Mouse (Mus musculus): ENCODE data around the gene Klf7. TPM values are rescaled to one million over a fixed set of nuclear protein-coding genes. Genes with fewer than 3 reads are reported as not detected.
"Not testable (repeated sequence)": the region's sequence is repeated elsewhere in the genome, so short reads cannot be mapped to it uniquely, and the experiment has no call there.

The Klf7 gene
- total RNA-seq (2015; ENCODE audit: low replicate concordance) (6.1 and 7.3 TPM in 2 replicates), total RNA-seq (2017; ENCODE audit: low replicate concordance) (2.4 and 4.1 TPM in 2 replicates)

DNA sequence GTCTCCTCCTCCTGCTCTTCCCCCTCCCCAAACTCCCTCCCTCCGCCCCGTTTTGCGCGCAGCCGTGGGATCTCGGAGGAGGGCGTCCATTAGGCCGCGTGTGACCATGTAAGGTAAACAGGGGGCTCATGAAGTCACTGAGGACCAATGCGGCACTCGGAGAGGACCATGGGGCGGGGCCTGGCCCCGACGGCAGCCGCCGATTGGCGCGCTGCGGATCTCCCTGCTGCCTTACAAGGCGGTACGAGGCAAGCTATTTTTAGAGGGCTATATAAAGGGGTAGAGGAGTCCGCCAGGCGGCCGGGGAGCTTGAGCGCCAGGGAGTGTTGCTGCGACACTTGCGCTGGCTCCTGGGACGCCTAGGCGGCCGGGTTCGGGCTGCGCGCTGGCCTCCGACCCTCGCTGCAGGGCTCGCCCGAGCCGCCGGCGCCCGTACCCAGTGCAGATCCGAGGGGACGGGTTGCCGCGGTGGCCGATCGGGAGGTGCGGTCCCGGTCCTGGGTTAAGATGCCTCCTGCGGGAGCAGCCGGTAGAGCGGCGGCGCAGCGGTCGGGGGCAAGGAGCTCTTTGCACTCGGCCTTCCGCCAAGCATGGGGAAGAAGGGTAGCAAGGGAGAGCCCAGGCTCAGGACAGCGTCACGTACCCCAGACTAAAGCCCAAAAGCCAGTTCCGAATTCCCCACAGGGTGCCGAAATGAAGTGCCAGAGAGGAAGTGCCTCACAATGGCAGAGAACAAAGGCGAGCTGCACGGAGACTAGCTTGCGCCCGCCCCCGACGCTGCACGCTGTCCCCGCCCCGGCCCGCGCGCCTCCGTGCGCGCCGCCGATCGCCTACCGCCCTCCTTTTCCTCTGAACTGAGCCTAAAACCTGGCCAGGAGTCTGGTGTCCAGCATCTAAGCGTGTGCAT is at the start of gene Klf7:
TSS of gene Klf7 (minus strand) at position 724 of the 907 bp plus-strand sequence.
- ATAC-seq (replicated peaks; ENCODE audit: low FRiP score, poor library complexity, severe bottlenecking), result peak; percentile 97

DNA sequence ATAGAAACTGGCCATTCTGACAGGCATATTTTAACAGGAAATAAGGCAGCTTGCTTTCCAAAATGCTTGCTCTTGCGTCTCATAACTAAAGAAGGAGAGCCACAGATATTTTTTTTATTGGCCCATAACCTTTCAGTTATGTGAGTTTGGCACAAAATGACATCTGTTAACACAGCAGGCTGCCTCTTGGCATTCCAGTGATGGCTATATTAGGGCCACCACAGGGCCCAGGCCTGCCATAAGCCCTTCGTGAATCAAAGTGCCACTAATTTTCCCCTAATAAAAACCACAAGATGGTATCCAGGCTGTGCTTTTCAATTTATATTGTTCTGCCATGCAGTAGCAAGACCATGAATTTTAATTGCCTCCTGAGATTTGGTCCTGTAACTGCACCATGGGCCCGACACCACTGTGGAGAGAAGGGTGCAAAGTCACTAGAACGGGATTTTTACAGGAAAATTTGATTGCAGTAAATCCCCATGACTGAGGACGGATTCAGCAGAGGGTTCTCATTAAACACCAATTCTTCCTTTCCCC is 42.5 kb upstream of the Klf7 start:
- no peak for ATAC-seq (replicated peaks; ENCODE audit: low FRiP score, poor library complexity, severe bottlenecking)

DNA sequence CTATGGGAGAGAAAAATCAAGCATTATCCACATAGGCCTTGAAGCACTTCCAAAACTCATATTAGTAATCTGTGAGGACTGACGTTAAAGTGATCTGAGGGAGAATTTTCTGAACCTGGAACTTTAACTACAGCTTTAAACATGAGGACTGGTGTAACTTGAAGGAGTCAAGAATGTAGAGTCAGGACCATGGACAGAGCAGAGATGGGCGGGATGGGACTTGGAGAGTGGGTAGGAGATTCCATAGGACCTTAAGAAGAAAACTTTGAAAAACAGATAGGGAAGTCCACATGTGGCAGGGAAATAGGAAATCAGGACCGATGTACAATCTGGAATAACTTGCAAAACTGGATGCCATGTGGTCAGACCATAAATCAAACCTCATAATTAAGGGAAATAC is 36.7 kb upstream of the Klf7 start:
- no peak for ATAC-seq (replicated peaks; ENCODE audit: low FRiP score, poor library complexity, severe bottlenecking)

DNA sequence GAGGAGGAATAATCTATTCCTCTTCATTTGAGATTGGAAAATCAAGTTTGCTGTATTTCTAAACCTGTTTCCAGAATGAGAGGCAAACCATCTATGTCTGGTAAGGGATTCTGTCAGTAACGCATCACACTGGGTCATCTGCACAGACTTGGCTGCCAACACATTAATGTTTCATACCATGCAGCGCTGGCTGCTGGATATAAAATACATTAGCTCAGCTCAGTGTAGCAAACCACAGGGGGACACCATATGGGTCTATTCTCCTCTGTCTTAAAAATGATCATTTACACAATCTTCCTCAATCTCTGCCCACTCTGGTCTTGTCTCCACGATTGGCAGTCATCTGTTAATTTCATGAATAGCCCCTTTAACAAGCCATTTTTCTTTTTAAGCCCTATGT is 27.1 kb upstream of the Klf7 start:
- ATAC-seq (replicated peaks; ENCODE audit: low FRiP score, poor library complexity, severe bottlenecking), result no peak

DNA sequence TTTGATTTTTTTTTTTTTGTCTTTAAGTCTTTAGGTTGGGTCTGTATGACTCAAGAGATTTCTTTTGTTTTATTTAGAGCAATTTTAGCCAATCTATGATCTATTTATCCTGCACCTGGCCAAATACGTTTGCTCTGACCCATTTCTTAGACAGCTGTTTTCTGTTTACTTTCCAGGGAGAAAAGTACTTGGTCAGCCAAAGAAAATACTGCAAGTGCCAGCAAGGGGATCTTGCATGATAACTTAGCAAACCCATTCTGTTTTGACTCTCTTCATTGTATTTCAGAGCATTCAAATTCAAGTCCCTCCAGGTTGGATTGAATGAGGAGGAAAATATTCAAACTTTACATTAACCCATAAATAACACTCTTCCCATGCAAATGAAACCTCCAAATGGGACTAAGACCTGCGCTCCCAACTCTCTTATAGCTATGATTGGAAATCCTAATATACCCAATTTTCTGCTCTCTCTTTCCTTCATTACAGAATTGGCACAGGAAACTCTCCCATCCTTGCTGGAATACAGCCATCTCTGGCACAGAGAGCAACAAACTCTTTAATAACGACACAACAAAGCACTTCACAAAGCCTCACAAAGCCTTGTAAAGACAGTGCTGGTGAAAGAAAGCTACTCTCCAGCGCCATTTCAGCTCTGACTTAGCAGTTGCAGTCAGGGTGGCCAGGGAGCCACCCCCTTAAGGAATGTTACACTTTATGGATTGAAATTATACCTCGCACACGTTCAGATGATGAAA is 20.8 kb upstream of the Klf7 start:
- ATAC-seq (replicated peaks; ENCODE audit: low FRiP score, poor library complexity, severe bottlenecking), result no peak

DNA sequence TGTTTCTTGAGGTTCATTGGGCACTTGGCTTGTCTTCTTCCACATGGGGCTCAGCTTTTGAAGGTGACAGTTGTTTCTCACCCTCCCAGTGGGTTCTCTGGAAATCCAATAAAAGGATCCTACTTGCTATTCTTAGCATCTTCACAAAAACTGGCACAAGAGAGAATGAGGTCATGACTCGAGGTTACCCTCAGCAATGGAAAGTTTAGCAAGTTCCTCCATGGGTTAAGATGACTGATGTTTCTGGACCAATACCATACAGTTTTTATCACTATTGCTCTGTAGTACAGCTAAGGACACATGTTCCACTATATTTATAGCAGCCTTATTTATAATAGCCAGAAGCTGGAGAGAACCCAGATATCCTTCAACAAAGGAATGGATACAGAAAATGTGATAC is 12.4 kb upstream of the Klf7 start:
- no peak for ATAC-seq (replicated peaks; ENCODE audit: low FRiP score, poor library complexity, severe bottlenecking)

DNA sequence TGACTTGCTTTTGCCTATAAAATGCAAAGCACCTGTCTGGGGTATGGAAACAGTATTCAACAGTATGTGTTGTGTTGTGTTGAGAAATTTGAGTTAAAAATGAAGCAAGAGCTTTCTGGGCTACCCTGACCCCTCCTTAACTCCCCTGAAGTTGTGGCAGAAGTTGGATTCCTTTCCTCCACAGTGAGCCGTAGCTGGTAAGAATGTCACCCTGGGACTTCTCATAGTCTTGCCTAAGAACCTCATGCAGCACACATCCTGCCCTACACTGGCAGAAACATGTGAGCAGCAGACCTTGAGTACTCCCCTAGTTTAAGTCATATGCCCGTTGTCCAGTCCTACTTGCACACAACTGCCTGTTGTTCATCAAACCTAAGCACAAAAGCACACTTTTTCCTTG is 4.7 kb upstream of the Klf7 start:
- ATAC-seq (replicated peaks; ENCODE audit: low FRiP score, poor library complexity, severe bottlenecking), result no peak

DNA sequence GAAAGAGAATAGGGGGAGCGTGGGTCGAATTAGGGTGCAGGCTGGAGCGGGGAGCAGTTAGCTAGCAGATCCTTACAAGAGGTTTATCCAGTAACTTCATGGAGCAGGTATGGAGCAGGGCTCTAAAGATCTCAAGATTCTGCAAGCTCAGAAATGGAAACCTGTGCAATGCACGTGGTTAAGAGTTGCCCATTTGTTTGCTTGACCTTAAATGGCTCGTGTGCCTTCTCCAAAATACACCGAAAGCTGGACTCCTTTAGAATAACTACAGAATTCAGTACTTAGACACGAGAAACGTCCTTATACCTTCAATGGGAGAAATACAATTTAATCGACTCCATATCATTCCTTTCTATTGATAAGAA is 366 bp upstream of the Klf7 start:
- ATAC-seq (replicated peaks; ENCODE audit: low FRiP score, poor library complexity, severe bottlenecking), result no peak

DNA sequence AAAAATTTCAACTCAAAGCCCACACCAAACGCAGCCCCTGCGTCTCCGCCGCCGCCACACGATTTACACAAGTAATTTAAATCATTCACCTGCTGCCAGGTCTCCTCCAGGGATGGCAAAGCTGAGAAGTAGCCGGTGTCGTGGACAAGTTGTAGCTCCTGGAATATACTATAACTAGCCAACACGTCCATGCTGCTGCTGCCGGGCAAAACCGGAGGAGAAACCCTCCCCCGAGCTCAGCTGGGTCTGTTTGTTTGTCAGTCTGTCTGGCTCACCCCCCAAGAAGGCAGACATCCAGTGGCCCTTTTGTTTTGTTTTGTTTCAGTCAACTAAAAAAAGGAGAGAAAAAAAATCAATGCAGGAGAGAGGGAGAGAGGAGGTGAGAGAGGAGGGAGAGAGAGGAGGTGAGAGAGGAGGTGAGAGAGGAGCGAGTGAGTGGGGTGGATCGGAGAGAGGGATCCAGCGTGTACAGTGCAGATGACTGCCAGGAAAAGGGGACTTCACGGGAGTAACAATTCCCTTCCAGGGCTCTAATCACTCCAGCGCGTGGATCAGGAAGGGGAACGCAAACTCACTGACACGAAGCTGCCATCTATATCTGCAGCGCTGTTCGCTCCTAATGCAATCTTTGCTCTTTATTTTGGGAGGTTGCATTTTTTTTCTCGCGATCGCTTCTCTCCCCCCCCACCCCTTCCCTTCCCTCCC is 1.1 kb downstream of the Klf7 start:
- no peak for ATAC-seq (replicated peaks; ENCODE audit: low FRiP score, poor library complexity, severe bottlenecking)

DNA sequence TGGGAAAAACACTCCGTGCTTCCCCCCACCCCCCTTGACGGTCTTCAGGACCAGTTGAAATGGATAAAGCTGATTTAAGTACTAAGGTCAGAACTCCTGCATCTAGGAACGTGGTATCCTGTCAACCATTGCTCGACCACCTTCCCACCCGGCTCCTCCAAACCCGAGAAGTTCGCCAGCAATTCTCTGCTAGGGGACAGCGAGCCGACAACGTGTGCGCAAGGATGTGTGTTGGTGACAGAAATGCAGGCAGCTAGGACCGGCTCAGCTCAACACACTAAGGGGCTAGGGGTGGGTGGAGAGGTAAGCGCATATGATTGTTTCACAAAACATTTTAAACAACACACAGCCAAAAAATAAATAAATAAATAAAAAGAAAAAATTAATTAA is 1.7 kb downstream of the Klf7 start:
- no peak for ATAC-seq (replicated peaks; ENCODE audit: low FRiP score, poor library complexity, severe bottlenecking)

DNA sequence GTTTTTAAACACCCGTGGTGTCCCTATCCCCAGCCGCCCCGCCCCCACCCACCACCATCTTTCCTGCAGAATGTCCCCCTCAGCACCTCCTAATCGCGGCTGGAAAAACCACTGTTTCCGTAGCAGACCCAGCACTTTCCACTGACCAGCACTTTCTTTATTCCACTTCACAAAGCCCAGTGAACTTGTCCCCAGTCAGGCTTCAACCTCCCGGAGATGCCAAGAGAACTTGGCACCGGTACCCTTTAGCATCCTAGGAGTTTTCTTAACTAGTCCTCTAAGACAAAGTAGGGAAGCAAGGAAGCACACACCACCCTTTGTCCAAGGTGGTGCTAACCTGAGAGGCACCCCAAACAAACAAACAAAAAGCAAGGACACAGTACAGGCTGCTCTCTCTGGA is 2.2 kb downstream of the Klf7 start:
- ATAC-seq (replicated peaks; ENCODE audit: low FRiP score, poor library complexity, severe bottlenecking), result no peak

DNA sequence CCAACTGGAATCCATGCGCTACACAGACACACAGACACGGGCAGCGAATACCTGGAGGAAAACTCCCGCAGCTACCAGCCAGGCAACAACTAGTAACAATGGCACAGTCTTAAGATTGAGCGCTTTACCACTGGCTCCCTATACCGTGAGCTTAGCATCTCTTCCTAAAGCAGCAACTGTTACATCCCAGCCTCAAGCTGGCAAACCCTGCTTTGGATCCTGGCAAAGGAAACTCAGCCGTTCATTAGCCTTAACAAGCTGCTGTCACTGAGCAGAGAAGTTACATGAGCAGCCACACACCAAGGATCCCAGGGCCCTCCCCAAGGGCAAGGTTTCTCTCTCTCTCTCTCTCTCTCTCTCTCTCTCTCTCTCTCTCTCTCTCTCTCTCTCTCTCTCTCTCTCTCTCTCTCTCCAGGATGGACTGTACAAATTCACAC is 2.7 kb downstream of the Klf7 start:
- ATAC-seq (replicated peaks; ENCODE audit: low FRiP score, poor library complexity, severe bottlenecking), result no peak

DNA sequence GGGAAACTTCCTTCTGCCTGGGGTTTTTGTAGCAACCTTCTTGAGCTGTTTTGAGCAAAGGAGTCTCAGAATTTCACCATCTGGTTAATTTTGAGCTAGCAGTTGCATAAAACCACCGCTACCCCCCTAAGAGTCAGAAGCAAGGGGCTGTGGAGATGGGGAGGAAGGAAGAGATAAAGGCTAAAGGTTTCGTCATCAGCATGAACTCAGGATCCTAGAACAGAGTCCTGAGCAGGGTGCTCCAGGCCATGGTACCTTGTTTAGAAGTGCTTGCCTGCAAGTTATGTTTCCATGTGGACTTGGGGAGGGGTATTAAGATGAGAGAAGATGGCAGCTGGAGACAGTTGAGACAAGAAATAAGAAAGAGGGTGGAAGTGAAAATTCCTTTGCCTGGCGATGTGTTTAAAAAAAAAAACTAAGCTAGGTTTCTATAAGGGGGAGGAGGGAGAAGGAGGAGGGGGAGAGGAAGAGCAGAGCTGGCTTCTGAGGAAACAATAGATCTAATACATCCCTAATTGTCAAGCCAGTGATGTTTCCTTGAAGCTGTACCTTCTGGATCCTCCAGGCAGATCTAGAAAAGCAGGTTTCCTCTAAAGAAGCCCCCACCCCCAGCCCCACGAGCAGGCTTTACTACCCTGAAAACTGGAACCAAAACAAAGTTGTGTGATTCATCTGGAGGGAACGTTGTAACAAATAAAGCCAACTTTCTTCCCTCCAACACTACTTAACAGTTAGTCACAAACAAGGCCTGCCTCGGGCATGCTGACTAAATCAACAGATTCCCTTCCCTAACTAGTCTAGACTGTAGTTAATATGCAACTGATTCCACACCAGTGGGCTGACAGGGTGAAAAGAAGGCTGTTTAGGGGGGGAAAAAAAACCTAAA is 3.6 kb downstream of the Klf7 start:
- no peak for ATAC-seq (replicated peaks; ENCODE audit: low FRiP score, poor library complexity, severe bottlenecking)

DNA sequence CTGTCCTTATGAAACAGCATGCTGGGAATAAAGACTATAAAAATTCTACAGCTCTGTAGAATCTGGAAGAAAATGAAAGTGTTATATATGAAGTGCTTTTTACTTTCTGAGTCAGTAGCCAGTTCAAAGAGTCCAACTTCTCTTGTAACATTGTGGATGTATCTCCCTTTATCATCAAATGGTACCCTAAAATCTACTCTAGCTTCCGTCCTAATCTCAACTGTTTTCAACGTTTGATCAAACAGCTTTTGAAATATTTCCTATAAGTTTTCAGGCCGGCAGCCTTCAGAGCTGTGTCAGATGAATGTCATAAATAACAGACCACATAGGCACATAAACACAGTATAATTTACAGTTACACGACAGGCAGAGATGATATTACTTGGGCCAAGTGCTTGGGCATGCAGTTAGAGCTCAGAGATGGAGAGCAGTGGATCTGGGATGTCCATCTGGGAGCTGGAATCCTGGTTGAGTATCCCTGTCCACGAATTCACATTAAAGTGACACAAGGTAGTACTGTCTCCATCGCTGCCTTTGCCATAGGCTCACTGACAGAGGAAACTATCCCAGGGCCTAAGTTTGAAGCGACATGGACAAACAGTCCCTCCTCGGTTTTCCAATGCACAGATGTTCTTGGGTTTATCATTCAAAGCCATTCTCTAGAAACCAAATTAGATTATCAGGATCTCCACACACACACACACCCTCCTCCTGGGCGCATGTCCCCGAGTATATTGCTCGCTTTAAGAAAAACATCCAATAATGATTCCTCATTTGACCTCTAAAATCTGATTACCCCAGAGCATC is 4.4 kb downstream of the Klf7 start:
- no peak for ATAC-seq (replicated peaks; ENCODE audit: low FRiP score, poor library complexity, severe bottlenecking)

DNA sequence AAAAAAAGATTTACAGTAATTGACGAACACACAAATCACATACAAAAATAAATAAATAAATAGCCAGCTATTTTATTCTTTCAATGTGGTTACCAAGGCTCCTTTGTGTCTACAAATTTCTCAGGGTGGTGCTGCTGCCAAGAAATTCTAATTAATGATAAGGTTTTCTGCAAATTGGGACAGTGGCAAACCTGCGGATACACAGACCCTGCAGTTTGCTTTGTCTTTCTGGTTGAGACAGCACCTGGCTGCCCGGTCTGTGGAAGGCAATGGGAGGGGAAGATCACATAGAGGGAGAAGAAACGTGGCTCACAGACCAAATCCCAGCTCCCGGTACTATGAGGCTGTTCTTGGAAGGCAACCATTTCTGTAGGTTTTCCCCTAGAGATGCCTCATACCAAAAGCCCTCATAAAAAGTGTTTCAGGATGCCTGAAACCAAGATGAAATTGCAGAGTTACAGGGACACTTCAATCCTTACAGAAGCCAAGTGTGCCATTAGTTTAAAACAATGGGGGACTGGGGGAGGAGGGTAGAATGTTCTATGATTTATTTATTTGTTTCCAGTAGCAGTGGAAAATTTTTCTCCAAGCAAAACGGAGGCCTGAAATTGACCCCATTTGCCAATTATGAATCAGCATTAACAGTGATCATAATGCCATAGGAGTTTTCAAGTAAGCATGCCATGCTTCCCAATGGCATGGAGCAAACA is 5.2 kb downstream of the Klf7 start:
- no peak for ATAC-seq (replicated peaks; ENCODE audit: low FRiP score, poor library complexity, severe bottlenecking)

DNA sequence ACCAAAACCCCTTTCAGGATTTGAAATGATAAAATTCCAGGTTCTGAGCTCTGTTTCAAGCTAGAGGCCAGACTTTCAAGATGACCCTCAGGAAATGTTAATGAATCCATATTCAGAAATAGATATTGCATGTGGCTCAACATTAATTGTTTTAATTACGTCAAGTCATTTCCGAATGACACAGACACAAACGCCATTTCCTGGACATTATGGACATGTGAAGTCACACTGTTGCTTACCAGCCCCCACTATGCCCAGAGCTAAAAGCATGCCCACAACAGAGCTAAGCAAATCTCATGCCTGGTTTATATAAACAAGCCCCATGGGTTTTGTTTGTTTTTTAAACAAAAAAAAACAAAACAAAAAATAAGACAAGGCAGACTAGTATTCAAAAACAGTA is 7.5 kb downstream of the Klf7 start:
- ATAC-seq (replicated peaks; ENCODE audit: low FRiP score, poor library complexity, severe bottlenecking), result no peak

DNA sequence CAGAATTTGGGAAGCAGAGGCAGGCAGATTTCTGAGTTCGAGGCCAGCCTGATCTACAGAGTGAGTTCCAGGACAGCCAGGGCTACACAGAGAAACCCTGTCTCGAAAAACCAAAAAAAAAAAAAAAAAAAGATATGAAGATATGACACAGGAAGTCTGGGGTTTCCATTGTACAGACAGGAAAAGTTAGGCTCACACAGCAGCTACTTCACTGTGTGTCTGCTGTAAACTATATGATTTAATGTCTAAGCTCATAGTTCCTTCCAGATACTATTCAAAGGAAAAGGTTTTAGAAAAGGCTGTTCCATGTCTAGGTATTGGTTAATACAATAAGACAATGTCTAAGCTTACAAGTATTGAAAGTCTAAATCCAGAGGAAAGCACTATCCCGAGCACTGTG is 13.4 kb downstream of the Klf7 start:
- not testable (repeated sequence) for ATAC-seq (replicated peaks; ENCODE audit: low FRiP score, poor library complexity, severe bottlenecking)

DNA sequence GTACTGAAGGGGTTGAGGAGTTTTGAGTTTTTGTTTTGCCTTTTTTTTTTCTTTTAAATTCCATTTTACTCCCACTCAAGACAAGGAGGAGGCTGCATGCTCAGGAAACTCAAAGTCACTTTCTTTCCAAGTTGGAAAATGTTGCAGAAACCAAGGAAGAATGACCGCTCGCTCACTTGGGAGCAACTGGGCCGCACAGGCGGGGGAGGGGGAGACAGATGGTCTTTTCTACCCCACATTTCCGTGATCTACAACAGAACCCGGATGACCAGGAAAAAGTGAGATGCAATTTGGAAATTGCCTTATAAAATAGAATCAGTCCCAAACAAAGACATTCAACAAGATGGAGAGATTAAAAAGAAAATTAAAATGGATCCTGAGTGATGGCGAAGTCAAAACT is 14.6 kb downstream of the Klf7 start:
- ATAC-seq (replicated peaks; ENCODE audit: low FRiP score, poor library complexity, severe bottlenecking), result no peak
